Mouse (Mus musculus): ENCODE measurements around the gene Psmd5.
"Not testable (repeated sequence)": the region's sequence is repeated elsewhere in the genome, so short reads cannot be mapped to it uniquely, and the experiment has no call there.

Gene Psmd5

DNA sequence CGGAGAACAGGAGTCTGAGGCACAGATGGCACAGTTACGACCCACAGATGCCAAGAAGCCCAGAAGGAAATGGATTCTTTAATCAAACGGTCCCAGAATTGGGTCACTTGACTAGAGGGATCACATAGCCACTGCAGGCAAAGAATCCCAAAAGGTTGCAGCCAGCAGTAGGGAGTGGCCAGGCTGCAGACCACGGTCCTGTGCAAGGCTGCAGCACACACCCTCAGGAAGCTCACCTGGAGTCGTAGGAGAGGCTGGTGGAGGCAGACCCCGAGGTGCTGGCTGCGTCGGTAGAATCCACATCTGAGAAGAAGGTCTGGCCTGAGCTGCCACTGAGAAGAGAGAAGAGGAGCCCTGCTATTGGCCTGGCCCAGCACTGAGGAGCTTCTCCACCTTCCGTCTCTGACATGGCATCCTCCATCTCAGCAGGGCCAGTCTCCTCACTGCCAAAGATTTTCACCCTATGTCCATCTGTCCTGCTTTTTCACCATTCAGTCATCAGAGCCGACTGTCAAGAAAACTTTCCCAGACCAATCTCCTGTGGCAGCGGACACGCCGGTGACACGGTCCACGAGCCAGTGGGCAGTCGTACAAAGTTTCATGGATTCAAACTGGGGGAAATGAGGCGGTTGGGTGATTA lies 22.2 kb upstream of the Psmd5 start:
- no peak for DNase-seq (ENCODE audit: extremely low read depth, low read depth, low spot score)

DNA sequence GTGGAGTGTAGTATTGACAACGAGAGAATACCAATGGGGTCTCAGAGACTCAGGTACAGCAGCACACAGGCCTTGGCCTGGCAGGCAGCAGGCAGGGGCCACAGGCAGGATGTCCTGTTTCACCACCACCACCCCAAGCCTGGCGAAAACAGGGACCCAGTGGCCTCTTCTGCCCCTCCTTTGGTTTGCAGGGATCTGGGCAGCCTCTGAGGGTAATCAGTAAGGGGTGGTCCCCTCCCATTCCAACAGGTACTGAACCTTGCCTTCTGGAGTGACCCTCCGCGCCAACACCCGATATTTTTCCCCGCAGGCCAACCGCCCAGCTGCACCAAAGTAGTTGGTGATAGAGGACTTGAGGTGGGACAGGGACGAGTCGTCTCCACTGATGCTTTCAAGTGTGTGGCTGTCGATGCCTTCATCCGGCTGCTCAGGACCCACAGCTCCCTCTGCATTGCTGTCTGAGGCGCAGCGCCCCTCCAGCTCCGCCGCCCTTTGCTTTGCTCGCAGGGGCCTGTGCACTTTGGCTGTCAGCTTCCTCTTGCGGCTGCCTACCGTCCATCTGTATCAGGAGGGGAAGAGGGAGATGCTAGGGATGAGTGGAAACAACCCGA lies 20.8 kb upstream of the Psmd5 start:
- no peak for DNase-seq (ENCODE audit: extremely low read depth, low read depth, low spot score)

DNA sequence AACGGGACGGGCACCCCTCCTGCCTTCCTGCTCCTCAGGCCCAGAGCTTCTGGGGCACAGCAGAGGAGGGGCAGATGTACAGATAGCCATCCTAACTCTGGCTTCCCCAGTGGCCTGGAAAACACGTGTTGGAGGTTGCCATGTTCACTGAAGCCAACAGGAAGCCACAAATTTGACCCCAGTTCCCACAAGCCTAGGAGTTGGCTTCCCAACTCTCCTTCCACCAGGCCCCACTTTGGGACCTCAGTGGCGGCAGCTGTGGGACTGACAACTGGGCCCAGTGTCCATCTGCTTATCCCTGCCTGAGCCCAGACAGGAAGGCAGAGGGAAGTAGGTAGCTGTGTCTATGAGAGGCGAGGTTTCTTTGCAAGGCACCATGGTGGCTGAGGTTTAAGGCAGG lies 19.2 kb upstream of the Psmd5 start:
- DNase-seq (ENCODE audit: extremely low read depth, low read depth, low spot score) = no peak

DNA sequence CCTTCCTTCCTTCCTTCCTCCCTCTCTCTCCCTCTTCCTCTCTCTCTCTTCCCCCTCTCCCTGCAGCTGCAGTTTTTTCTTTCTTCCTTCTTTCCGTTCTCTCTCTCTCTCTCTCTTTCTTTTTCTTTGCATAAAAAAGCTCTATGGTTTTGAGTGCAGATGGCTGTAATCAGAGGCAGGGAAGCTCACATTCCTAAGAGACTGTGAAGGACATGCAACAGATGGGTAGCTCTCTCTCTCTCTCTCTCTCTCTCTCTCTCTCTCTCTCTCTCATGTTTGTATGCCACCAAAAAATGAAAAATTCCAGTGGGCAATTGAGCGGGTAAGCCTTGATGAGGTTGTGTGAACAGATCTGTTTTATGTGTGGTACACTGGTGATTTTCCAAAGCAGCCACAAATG lies 9.4 kb upstream of the Psmd5 start:
- DNase-seq (ENCODE audit: extremely low read depth, low read depth, low spot score) = no peak

DNA sequence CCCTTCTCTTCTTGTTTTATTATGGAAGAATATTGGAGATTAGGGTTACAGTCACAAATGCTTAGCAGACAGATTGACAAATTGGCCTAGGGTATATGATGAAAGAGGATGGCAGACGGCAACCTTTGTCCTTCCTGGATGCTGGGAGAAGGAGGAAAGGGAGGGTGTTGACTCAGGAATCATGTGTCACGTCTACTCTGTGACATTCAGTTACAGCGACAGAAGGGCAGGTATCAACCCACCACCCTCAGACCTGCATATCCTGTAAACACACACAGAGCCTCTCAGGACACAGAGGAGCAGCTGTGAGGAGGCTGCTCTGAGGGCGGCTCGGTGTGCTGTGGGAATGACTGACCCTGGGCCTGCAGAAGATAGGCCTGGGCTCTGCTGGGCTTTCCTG lies 8.4 kb upstream of the Psmd5 start:
- DNase-seq (ENCODE audit: extremely low read depth, low read depth, low spot score) = no peak

DNA sequence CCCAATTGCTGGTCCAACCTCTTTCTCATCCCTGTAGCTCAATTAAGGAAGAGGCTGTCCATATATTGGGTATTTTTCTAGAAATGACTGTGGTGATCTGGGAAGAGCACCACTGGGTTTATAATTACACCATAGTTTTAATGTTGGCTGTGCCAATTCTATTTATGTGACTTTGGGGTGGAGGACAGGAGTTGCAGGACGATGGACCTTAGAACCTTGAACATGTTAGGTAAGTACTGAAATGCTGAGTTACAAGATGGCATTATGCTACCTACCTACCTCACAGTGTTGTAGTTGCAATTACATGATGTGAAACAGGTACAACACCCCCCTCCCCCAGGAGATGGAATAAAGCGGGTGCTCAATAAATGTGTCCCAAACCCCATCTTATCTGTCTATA lies 8.0 kb upstream of the Psmd5 start:
- no peak for DNase-seq (ENCODE audit: extremely low read depth, low read depth, low spot score)

DNA sequence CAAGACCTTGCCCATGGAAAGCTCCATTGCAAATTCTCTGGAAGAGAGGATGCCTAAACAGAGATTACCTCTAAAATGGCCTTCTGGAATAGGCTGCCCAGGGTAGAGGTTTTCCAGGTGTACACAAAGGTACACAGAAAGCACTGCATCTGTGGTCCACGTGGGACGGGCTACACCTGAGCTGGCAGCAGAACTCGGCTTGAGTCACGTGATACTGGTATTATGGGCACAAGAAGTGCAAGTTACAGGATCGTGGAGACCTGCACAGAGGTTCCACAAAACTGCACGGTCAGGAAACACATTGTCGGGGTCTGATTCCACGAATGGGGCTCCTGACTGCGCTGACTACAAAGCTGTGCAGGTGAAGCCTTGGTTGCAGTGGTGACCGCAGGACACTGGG lies 5.3 kb upstream of the Psmd5 start:
- no peak for DNase-seq (ENCODE audit: extremely low read depth, low read depth, low spot score)

DNA sequence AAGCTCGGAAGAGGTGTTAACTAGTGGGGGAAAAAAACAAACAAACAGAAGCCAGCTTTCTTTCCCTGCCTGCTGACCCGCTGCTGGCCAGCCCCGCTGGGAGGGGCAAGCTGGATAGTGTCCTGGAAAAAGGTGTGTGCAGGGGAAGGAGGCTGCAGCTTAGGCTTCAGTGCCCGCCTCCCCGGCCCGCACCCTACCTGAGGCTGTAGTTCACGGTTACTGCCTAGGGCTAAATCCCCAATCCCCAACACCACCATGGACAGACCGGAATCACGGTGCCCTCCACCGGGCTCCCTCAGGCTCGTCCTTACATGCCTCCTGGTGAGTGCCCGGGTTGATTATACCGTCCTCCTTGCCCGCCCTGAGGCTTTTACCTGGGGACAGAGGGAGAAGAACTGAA lies 497 bp downstream of the Psmd5 start, which contains the start of gene Cutal:
Cutal (plus strand) TSS at position 126 of the 400 bp plus-strand sequence.
- DNase-seq (ENCODE audit: extremely low read depth, low read depth, low spot score) = no peak

DNA sequence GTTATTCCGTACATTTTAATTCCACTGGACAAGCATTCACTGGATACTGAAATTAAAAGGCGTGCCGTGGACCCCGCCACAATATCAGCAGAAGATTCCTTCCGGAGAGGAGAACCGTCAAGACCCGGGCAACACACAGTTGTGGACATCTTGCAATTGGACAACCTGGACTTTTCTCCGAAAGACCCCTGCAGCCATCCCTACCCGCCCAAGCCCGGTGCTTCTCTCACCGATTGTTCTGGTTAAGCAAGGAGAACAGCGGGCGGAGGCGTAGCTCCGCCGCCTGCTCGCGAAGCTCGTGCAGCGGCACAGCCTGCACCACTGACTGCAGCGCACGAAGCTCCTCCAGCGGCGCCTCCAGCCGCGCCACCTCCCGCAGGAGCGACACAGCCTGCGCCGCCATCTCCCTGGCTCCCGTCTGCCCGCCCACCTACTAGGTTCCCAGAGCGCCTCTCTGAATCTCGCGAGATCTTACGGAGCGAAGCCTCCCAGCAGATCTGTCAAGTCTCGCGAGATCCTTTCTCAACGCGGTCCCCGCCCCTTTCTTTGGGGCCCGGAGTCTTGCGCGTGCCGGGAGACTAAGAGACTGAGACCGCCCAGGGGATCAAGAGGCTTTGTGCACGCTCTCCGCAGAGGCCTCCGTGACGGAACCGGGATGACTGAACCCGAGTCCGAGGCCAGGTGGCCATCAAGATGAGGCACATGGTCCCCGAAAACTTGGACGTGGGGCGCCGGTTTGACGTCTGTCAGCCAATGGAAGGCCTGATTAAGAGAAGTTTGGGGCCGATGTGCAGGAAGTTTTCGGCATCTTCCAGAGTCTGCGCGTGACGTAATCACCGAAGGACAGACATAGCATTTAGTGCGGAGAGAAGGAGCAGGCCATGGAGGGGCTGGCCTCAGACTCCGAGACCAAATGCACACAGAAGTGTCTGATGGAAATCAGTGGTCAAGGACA lies 4.0 kb downstream of the Psmd5 start:
- DNase-seq (ENCODE audit: extremely low read depth, low read depth, low spot score) = peak; percentile 71

DNA sequence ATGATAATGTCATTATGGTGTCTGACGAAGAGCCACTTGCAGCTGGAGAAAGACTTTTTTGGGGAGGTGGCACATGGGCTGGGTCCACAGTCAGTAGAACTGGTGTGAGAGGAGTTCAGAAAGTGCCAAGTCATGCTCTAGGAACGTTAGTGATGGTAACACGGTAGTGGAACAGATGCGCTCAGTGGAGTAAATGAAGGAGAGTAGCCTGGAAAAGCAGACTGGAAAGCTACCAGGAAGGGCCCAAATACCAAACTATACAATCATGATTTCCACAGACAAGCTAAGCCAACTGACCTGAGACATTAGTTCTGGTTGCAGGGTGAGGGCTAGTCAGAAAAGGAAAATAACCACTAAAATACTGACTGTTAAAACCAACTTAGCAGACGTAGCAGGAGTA lies 5.1 kb downstream of the Psmd5 start:
- DNase-seq (ENCODE audit: extremely low read depth, low read depth, low spot score) = no peak

DNA sequence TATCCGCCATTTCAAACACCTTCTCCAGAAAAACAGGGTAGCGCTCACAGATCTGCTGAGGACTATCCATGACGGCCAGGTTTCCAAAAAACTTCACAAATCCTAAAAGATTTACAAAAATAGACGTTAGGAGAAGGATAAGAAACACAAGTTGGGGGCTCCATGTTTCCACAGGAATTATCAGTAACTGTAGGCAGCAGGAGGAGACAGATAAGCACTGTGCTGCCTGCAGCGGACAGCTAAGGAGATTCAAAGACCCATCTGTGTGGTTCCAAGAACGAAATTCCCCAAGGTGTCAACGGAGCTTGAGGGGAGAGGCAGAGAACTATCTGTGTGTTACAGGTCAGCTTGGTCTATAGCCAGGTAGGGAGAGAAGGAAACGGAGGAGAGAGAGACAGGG lies 17.0 kb downstream of the Psmd5 start:
- no peak for DNase-seq (ENCODE audit: extremely low read depth, low read depth, low spot score)

DNA sequence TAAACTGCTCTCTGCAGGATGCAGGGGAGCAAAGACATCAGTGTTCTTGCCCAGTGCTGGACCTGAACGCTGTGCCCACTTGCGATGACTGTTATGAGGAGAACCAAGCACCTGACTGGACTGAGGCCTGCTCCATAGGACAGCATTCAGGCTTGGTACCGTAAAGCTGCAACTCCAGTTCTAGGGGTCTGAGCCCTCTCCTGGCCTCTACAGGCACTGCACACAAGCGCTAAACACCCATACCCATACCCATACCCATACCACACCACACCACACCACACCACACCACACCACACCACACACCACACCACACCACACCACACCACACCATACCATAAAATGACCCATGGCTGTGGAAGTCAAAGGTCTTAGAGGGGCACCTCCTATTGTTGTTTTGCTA lies 19.5 kb downstream of the Psmd5 start:
- no peak for DNase-seq (ENCODE audit: extremely low read depth, low read depth, low spot score)

DNA sequence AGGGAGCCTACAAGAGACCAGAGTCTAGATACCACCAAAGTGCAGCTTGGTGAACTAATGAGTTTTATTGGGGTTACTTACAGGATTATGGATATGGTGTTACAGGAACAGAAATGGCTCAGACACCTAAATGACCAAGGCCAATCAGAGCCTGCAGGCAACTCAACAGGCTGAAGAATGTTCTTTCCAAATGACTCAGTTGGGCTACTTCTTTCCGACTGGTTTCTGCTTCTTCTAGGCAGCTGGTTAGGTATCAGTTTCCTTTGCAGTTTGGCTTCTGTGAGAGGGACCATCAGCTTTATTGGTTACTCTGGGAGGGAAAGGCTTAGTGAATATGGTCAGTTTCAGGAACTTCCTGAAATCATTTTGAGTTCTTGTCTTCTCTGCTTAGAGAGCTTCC lies 27.1 kb downstream of the Psmd5 start:
- DNase-seq (ENCODE audit: extremely low read depth, low read depth, low spot score) = no peak

DNA sequence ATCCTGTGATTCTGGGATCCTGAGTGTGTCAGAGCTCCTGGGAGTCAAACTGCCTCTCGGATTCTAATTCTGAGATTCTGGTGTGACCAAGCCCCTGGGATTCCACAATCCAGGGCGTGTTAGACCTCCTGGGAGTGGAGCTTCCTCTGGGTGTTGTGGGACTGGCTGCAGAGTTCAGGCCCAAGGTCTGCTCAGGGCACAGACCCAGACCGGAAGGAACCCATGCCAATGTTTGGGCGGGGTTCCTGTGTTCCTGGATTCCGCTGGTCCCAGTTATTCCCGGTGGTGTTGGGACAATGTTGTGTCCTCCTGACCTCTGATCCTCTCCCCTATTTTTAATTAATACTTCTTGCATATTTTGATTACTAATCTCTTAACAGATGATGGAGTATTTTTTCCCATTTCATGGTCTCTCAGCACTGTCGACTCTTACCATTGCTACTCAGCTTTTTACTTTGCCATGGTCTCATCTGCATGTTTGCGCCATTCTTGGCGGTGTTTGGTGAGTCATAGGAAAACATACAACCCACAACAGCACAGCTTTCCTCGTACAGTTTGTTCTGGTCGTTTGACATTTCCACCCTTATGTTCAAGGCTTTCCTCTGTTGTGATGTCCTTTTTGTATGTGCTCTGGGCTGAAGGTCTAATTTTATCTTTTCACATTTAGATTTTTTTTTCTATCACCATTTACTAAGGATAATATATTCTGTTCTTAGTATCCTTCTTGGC lies 31.4 kb downstream of the Psmd5 start:
- DNase-seq (ENCODE audit: extremely low read depth, low read depth, low spot score) = no peak

DNA sequence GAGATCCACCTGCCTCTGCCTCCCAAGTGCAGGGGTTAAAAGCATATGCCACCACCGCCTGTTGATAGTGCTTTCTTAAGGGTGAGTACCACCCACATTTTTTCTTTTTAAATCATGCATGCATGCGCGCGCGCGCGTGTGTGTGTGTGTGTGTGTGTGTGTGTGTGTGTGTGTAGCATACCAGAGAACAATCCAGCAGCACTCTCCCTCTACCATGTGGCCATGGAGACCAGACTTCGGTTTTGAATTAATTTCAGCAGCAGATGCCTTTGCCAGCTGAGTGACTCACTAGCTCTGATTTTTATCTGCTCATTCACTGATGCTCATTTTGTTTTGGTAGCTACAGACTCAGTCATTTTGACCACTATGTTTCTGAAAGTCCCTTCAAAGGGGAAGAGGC lies 33.1 kb downstream of the Psmd5 start:
- no peak for DNase-seq (ENCODE audit: extremely low read depth, low read depth, low spot score)

DNA sequence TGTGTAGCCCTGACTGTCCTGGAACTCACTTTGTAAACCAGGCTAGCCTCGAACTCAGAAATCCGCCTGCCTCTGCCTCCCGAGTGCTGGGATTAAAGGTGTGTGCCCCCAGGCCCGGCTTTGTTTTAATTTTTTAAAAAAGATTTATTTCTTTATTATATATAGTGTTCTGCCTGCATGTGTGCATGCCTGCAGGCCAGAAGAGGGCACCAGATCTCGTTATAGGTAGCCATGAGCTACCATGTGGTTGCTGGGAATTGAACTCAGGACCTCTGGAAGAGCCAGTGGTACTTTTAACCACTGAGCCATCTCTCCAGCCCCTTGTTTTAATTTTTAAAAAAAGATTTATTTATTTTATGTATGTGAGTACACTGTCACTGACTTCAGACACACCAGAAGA lies 34.6 kb downstream of the Psmd5 start:
- DNase-seq (ENCODE audit: extremely low read depth, low read depth, low spot score) = not testable (repeated sequence)

DNA sequence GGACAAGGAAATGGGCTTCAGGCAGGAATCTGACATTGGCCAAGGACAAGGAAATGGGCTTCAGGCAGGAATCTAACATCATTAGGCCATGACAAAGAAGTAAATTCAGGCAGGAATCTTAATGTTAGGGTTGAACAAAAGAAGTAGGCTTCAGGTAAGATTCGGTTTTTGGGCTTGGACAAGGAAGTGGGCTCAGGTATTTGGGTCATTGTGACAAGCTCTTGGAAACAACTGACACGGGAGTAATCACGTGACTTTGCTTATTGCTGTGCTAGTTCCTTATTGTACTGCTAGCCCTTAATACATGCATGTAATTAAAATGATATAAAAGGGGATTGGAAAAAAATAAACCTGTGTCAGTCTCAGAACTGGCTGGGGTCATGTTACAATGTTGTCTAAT lies 39.1 kb downstream of the Psmd5 start:
- DNase-seq (ENCODE audit: extremely low read depth, low read depth, low spot score) = no peak

DNA sequence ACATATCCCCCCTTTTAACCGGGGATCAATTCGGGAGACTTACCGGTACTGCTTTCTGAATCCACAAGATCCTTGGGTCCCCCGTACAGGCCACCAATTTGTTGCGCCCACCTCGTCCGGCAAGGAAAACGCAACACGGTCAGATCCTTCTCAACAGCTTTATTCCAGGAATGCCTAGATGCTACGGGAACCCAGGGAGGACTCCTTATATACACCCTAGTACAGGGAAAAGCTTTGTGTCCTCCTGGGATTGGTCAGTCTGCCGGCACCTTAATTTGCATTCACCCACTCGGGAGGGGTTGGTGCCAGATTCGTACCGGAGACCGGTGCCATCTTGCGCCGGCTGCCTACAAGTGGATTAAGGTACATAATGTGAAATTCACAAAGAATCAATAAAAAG lies 41.1 kb downstream of the Psmd5 start:
- no peak for DNase-seq (ENCODE audit: extremely low read depth, low read depth, low spot score)

DNA sequence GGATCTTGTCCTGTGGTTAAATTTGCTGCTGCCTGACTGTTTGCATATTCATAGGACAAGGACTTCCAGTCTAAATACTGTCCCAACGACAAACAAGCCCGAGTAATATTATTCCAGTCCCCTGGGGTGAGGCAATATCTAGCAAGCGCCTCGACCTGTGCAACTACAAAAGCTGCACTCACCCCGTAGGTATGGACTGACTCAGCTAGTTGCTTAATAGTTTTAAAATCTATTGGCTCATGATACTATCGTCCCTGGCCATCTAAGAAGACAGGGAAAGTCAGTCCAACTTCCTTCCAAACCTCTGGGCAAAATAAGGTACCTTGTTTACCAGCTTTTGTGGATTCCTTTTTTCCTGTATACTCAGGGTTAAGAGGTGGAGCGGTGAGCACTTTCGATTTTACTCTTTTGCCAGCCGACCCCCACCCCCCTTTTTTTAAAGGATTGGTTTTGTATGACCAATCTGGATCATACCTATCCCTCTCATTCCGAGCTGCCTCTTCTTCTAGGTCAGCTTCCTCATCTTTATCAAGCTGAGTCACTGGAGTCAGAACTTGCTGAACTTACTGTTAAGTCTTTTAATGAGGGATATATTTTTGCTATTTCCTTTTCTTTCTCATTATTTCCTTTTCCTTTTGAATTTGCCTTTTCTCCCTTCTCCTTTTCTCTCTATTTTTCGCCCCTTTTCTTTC lies 41.9 kb downstream of the Psmd5 start, which contains the start of gene Gm34653:
Gm34653 (plus strand) TSS at position 242 of the 692 bp plus-strand sequence.
- DNase-seq (ENCODE audit: extremely low read depth, low read depth, low spot score) = not testable (repeated sequence)

DNA sequence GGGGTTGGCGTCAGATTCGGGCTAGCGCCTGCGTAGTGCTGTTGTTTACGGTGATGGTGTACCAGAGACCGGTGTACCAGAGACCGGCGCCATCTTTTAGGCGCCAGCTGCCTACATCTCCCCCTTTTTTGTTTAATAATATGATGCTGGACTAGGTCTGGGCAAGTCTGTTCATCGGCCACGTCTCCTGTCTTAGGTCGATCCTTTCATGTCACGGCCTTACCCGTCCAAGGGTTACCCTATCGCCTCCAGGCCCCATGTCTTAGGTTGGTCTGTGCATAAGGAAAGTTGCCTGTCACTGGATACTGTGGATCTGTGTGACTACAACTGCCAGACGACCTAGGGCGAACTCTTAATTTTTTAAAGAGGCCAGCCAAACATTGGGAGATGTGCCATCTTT lies 44.7 kb downstream of the Psmd5 start:
- DNase-seq (ENCODE audit: extremely low read depth, low read depth, low spot score) = not testable (repeated sequence)

DNA sequence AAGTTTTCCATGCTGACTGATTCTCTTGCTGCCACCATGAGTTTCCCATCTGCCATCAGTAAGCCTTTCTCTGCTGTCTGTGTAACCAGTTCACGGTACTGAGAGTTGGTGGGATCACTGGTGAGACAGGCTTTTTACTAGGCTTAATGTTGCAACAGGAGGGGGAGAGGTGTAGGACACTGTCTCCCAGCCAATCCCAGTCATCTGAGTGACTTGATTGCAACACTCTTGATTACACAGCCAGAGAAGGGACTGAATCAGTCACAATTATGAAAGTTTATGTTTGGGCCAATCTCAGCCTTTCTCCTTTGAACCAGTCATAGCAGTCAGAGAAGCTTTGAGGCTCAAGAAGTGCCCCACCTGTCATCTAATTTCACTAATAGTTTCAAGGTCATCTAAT lies 46.7 kb downstream of the Psmd5 start:
- peak; percentile 83 for DNase-seq (ENCODE audit: extremely low read depth, low read depth, low spot score)

Data from fat pad, adult 2 months (tissue).